Mouse (Mus musculus) forebrain, embryonic 10.5 days (tissue): Measurements from ENCODE around the gene Tcl1. TPM values are rescaled to one million over a fixed set of nuclear protein-coding genes. Genes with fewer than 3 reads are reported as not detected.

ENCODE experiments used
- DNase-seq: peaks from one replicate; pipeline ENCODE4 v3.0.0-alpha.2; 2017; ENCODE audit warnings: low spot score; ENCODE audit errors: extremely low spot score
- H3K27ac ChIP-seq: fragments of 300-500 bp; sonication (generic); 2 replicates; pipeline ENCODE4 v1.5.1; 2016; ENCODE audit warnings: mild to moderate bottlenecking
- H3K27me3 ChIP-seq: fragments of 300-500 bp; sonication (generic); 2 replicates; pipeline ENCODE4 v1.6.1; 2016; ENCODE audit warnings: mild to moderate bottlenecking; ENCODE audit not compliant: poor library complexity, severe bottlenecking
- H3K36me3 ChIP-seq: fragments of 300-500 bp; sonication (generic); replicated peaks from 2 replicates; pipeline ENCODE4 v1.6.1; 2016; ENCODE audit warnings: mild to moderate bottlenecking, moderate library complexity
- H3K4me1 ChIP-seq: fragments of 300-500 bp; sonication (generic); 2 replicates; pipeline ENCODE4 v1.6.1; 2016
- H3K4me3 ChIP-seq: fragments of 300-500 bp; sonication (generic); 2 replicates; pipeline ENCODE4 v1.5.1; 2016; ENCODE audit warnings: mild to moderate bottlenecking, moderate library complexity
- H3K9me3 ChIP-seq: fragments of 300-500 bp; sonication (generic); 2 replicates; pipeline ENCODE4 v1.6.1; 2016; ENCODE audit warnings: mild to moderate bottlenecking, moderate library complexity
- whole genome bisulfite sequencing: fragments of 180-500 bp; shearing (Covaris S2); methylation state at CpG from one replicate; pipeline ENCODE4 v1.1.7; 2016; 5-methylcytosine and 5-hydroxymethylcytosine counted together
- polyA plus RNA-seq: library from polyadenylated mRNA; unstranded; fragments of >200 nt; fragmentation: Nextera tagmentation; extraction: Ambion mirVana; gene quantifications from 2 replicates; pipeline ENCODE4 v1.2.1, GENCODE M21; 2016

The Tcl1 gene
- polyA plus RNA-seq = not detected in 2 replicates

GRCm38 (mm10) chr12:105222601-105223319, at the start of gene Tcl1:
Gene Tcl1 (minus strand): TSS chr12:105222793.
- Histone ChIP-seq H3K27ac (no peak within 1 kb of the TSS), H3K27me3 (no peaks in the 10 kb centered on the region), H3K9me3 (no peaks in the 10 kb centered on the region), H3K4me3 (no peak within 1 kb of the TSS), H3K4me1 (peaks cover 9% of the 10 kb centered on the region), H3K36me3 (no peaks in the 10 kb centered on the region)
- 94% methylated on average over 22 of the region's 22 CpGs for WGBS
- DNase-seq = no peak

GRCm38 (mm10) chr12:105271016-105271965, 48.7 kb upstream of the Tcl1 start:
- WGBS = 74% methylated on average over 17 of the region's 17 CpGs
- DNase-seq = no peak
- Histone ChIP-seq H3K27ac (no peak overlapping the region), H3K4me3 (no peak overlapping the region), H3K36me3 (no peaks in the 10 kb centered on the region), H3K9me3 (no peaks in the 10 kb centered on the region), H3K4me1 (no peaks in the 10 kb centered on the region), H3K27me3 (no peaks in the 10 kb centered on the region)

- no peak for DNase-seq
- Histone ChIP-seq H3K4me3 (no peak overlapping the region), H3K27me3 (no peaks in the 10 kb centered on the region), H3K9me3 (no peaks in the 10 kb centered on the region), H3K4me1 (no peaks in the 10 kb centered on the region), H3K27ac (no peak overlapping the region), H3K36me3 (no peaks in the 10 kb centered on the region)
- WGBS = 89% methylated on average over 5 of the region's 5 CpGs
These were observed 44.5 kb upstream of the Tcl1 start for GRCm38 (mm10) chr12:105267076-105267475.

- no peak overlapping the region for H3K27ac ChIP-seq
- H3K27me3 ChIP-seq = no peaks in the 10 kb centered on the region
- H3K36me3 ChIP-seq = no peaks in the 10 kb centered on the region
- H3K4me3 ChIP-seq = no peak overlapping the region
- 9% methylated on average over 3 of the region's 3 CpGs for WGBS
- no peaks in the 10 kb centered on the region for H3K9me3 ChIP-seq
- no peaks in the 10 kb centered on the region for H3K4me1 ChIP-seq
- DNase-seq = peak; percentile 64
These were observed 43.5 kb upstream of the Tcl1 start for GRCm38 (mm10) chr12:105266096-105266495.

- no peak overlapping the region for H3K27ac ChIP-seq
- DNase-seq = no peak
- WGBS = 47% methylated on average over 4 of the region's 4 CpGs
These were observed 36.6 kb upstream of the Tcl1 start for GRCm38 (mm10) chr12:105259221-105259620.

GRCm38 (mm10) chr12:105258787-105259186, 36.2 kb upstream of the Tcl1 start:
- no peaks in the 10 kb centered on the region for H3K27me3 ChIP-seq
- WGBS = 8% methylated on average over 9 of the region's 9 CpGs
- H3K9me3 ChIP-seq = no peaks in the 10 kb centered on the region
- no peak overlapping the region for H3K4me3 ChIP-seq
- H3K4me1 ChIP-seq = no peaks in the 10 kb centered on the region
- H3K27ac ChIP-seq = no peak overlapping the region
- DNase-seq = peak; percentile 47
- no peaks in the 10 kb centered on the region for H3K36me3 ChIP-seq

More at GRCm38 (mm10) chr12:105259221-105259620, 36.6 kb upstream of the Tcl1 start:
- Histone ChIP-seq H3K27me3 (no peaks in the 10 kb centered on the region), H3K36me3 (no peaks in the 10 kb centered on the region), H3K4me1 (no peaks in the 10 kb centered on the region), H3K9me3 (no peaks in the 10 kb centered on the region), H3K4me3 (no peak overlapping the region)

- peaks cover 19% of the 10 kb centered on the region for H3K4me1 ChIP-seq
- 87% methylated on average over 3 of the region's 3 CpGs for WGBS
- H3K36me3 ChIP-seq = no peaks in the 10 kb centered on the region
- no peak overlapping the region for H3K4me3 ChIP-seq
- H3K9me3 ChIP-seq = no peaks in the 10 kb centered on the region
- H3K27ac ChIP-seq = no peak overlapping the region
- H3K27me3 ChIP-seq = no peaks in the 10 kb centered on the region
- DNase-seq = no peak
These were observed 31.2 kb upstream of the Tcl1 start for GRCm38 (mm10) chr12:105253796-105254195.

- no peak overlapping the region for H3K27ac ChIP-seq
- 20% methylated on average over 9 of the region's 9 CpGs for WGBS
- no peaks in the 10 kb centered on the region for H3K36me3 ChIP-seq
- no peaks in the 10 kb centered on the region for H3K27me3 ChIP-seq
- H3K4me1 ChIP-seq = peaks cover 27% of the 10 kb centered on the region
- 0 out of 2 replicates have a peak overlapping the region, but pooled peaks have one; percentile 16 for H3K4me3 ChIP-seq
- no peaks in the 10 kb centered on the region for H3K9me3 ChIP-seq
- DNase-seq = no peak
These were observed 26.2 kb upstream of the Tcl1 start for GRCm38 (mm10) chr12:105248763-105249233.

GRCm38 (mm10) chr12:105239060-105239459, 16.5 kb upstream of the Tcl1 start:
- H3K9me3 ChIP-seq = peaks cover 3% of the 10 kb centered on the region; the same call in 1 of the 2 replicates
- no peak overlapping the region for H3K27ac ChIP-seq
- no peak for DNase-seq

GRCm38 (mm10) chr12:105235091-105235490, 12.5 kb upstream of the Tcl1 start:
- WGBS = 82% methylated on average over 3 of the region's 3 CpGs
- Histone ChIP-seq H3K36me3 (no peaks in the 10 kb centered on the region), H3K27me3 (no peaks in the 10 kb centered on the region), H3K27ac (no peak overlapping the region), H3K4me1 (no peaks in the 10 kb centered on the region), H3K4me3 (no peak overlapping the region), H3K9me3 (peaks cover 2% of the 10 kb centered on the region; the same call in 1 of the 2 replicates)
- no peak for DNase-seq

More at GRCm38 (mm10) chr12:105239060-105239459, 16.5 kb upstream of the Tcl1 start:
- Histone ChIP-seq H3K4me3 (no peak overlapping the region), H3K4me1 (no peaks in the 10 kb centered on the region), H3K36me3 (no peaks in the 10 kb centered on the region), H3K27me3 (no peaks in the 10 kb centered on the region)
- WGBS = 88% methylated on average over 9 of the region's 9 CpGs

- no peak overlapping the region for H3K27ac ChIP-seq
- no peaks in the 10 kb centered on the region for H3K9me3 ChIP-seq
- H3K4me1 ChIP-seq = no peaks in the 10 kb centered on the region
- H3K27me3 ChIP-seq = no peaks in the 10 kb centered on the region
- 72% methylated on average over 11 of the region's 11 CpGs for WGBS
- H3K4me3 ChIP-seq = no peak overlapping the region
- H3K36me3 ChIP-seq = no peaks in the 10 kb centered on the region
- no peak for DNase-seq
These were observed 11.8 kb upstream of the Tcl1 start for GRCm38 (mm10) chr12:105234362-105234761.

- H3K27me3 ChIP-seq = no peaks in the 10 kb centered on the region
- H3K9me3 ChIP-seq = no peaks in the 10 kb centered on the region
- no peak overlapping the region for H3K27ac ChIP-seq
- WGBS = 41% methylated on average over 16 of the region's 16 CpGs
- no peak for DNase-seq
- no peaks in the 10 kb centered on the region for H3K36me3 ChIP-seq
- H3K4me3 ChIP-seq = no peak overlapping the region
- H3K4me1 ChIP-seq = peaks cover 9% of the 10 kb centered on the region
These were observed 2.2 kb upstream of the Tcl1 start for GRCm38 (mm10) chr12:105224621-105225320.
